49 mouse cellular contexts compared by ENCODE assay signal in genomic region chr14:72440929-72441328, GRCm38 (mm10). TPM values are rescaled to one million over a fixed set of nuclear protein-coding genes. Genes with fewer than 3 reads are reported as not detected.
"Had no signal": no experiment of that assay in that cellular context is flagged by ENCODE, and none has a peak within 500 bp of the region (broad histone marks: within the 10 kb centered on the region; RNA-seq: fewer than 3 reads in every experiment).

No protein-coding gene starts in this region.

- H3K4me1 ChIP-seq: heart, embryonic 12.5 days; heart, embryonic 13.5 days; heart, embryonic 15.5 days; hindbrain, embryonic 10.5 days; hindbrain, embryonic 12.5 days; hindbrain, embryonic 13.5 days; hindbrain, embryonic 15.5 days; intestine, embryonic 15.5 days; kidney, embryonic 15.5 days had no signal

- H3K27me3 ChIP-seq: heart, embryonic 12.5 days; heart, embryonic 13.5 days; heart, embryonic 15.5 days; hindbrain, embryonic 12.5 days; hindbrain, embryonic 13.5 days; hindbrain, embryonic 15.5 days; intestine, embryonic 15.5 days; kidney, embryonic 15.5 days had no signal

- H3K9me3 ChIP-seq: heart, embryonic 12.5 days; heart, embryonic 13.5 days; heart, embryonic 15.5 days; hindbrain, embryonic 10.5 days; hindbrain, embryonic 12.5 days; hindbrain, embryonic 13.5 days; hindbrain, embryonic 15.5 days; intestine, embryonic 15.5 days; kidney, embryonic 15.5 days had no signal

- DNase-seq: heart, postnatal 10 days; heart, postnatal 14 days; heart, postnatal 36 days; heart, postnatal 4 days; kidney, adult 11 months; kidney, adult 18-20 months; kidney, adult 2 months; kidney, adult 8-10 months; kidney, adult 9 months; kidney, postnatal 10 days; kidney, postnatal 14 days; kidney, postnatal 25 days; kidney, postnatal 36 days; kidney, postnatal 4 days; layer of hippocampus, adult 9-11 months; layer of hippocampus, postnatal 36 days had no signal

- H3K4me3 ChIP-seq: heart, embryonic 12.5 days; heart, embryonic 13.5 days; heart, embryonic 15.5 days; hindbrain, embryonic 10.5 days; hindbrain, embryonic 12.5 days; hindbrain, embryonic 13.5 days; hindbrain, embryonic 15.5 days; intestine, embryonic 15.5 days; kidney, embryonic 15.5 days; layer of hippocampus, adult 2 months; left cerebral cortex, adult 2 months had no signal

- H3K27ac ChIP-seq: heart, embryonic 13.5 days; heart, embryonic 15.5 days; hindbrain, embryonic 10.5 days; hindbrain, embryonic 12.5 days; hindbrain, embryonic 13.5 days; hindbrain, embryonic 14.5 days; hindbrain, embryonic 15.5 days; hindbrain, postnatal 0 days; intestine, embryonic 15.5 days; kidney, embryonic 15.5 days; kidney, postnatal 0 days; layer of hippocampus, adult 2 months; left cerebral cortex, adult 2 months had no signal

- H3K36me3 ChIP-seq: heart, embryonic 12.5 days; heart, embryonic 13.5 days; heart, embryonic 15.5 days; hindbrain, embryonic 10.5 days; hindbrain, embryonic 12.5 days; hindbrain, embryonic 13.5 days; hindbrain, embryonic 15.5 days; intestine, embryonic 15.5 days; kidney, embryonic 15.5 days had no signal

RNA-seq across cellular contexts. Expression of gene Gm9195, which starts 50.7 kb away (rescaled TPM):
- total RNA-seq: heart, postnatal 10 days; heart, postnatal 14 days; heart, postnatal 36 days; heart, postnatal 4 days; hematopoietic stem cell, adult 5-6 weeks; hindbrain, postnatal 0 days; layer of hippocampus, adult 18-20 months; layer of hippocampus, adult 2 months; layer of hippocampus, adult 8-10 months; layer of hippocampus, postnatal 10 days; layer of hippocampus, postnatal 14 days; layer of hippocampus, postnatal 25 days; layer of hippocampus, postnatal 36 days; left cerebral cortex, adult 18-20 months; left cerebral cortex, adult 2 months; left cerebral cortex, adult 8-10 months had no signal
- polyA plus RNA-seq: heart, embryonic 11.5 days; heart, embryonic 12.5 days; heart, embryonic 13.5 days; heart, embryonic 14.5 days; heart, embryonic 15.5 days; heart, postnatal 0 days; hindbrain, embryonic 10.5 days; hindbrain, embryonic 11.5 days; hindbrain, embryonic 12.5 days; hindbrain, embryonic 13.5 days; hindbrain, embryonic 14.5 days; hindbrain, embryonic 15.5 days; hindbrain, embryonic 16.5 days; hindbrain, postnatal 0 days; inflammation-experienced regulatory T-cells, adult 6 months; intestine, embryonic 14.5 days; intestine, embryonic 15.5 days; intestine, embryonic 16.5 days; intestine, postnatal 0 days; kidney, embryonic 14.5 days; kidney, embryonic 15.5 days; kidney, embryonic 16.5 days; kidney, postnatal 0 days had no signal
